Mouse (Mus musculus) heart, embryonic 12.5 days (tissue): ENCODE data around the gene Nr1h4. TPM values are rescaled to one million over a fixed set of nuclear protein-coding genes. Genes with fewer than 3 reads are reported as not detected.

Experiments
- ATAC-seq: fragments of 200-750 bp; cut with Nextera tagmentation; 2 replicates; pipeline ENCODE4 v1.8.0; 2017; ENCODE audit warnings: moderate TSS enrichment, moderate library complexity; ENCODE audit not compliant: insufficient number of reproducible peaks, low FRiP score
- H3K27ac ChIP-seq: fragments of 300-500 bp; sonication (generic); 2 replicates; pipeline ENCODE4 v1.5.1; 2016; ENCODE audit warnings: mild to moderate bottlenecking, moderate library complexity; ENCODE audit not compliant: poor library complexity, severe bottlenecking
- H3K27me3 ChIP-seq: fragments of 300-500 bp; sonication (generic); replicated peaks from 2 replicates; pipeline ENCODE4 v1.6.1; 2016; ENCODE audit warnings: mild to moderate bottlenecking, moderate library complexity
- H3K36me3 ChIP-seq: fragments of 300-500 bp; sonication (generic); 2 replicates; pipeline ENCODE4 v1.6.1; 2016; ENCODE audit warnings: mild to moderate bottlenecking, moderate library complexity
- H3K4me1 ChIP-seq: fragments of 300-500 bp; sonication (generic); replicated peaks from 2 replicates; pipeline ENCODE4 v1.6.1; 2016; ENCODE audit warnings: mild to moderate bottlenecking
- H3K4me2 ChIP-seq: fragments of 300-500 bp; sonication (generic); 2 replicates; pipeline ENCODE4 v1.6.1; 2016; ENCODE audit warnings: mild to moderate bottlenecking, moderate library complexity
- H3K4me3 ChIP-seq: fragments of 300-500 bp; sonication (generic); 2 replicates; pipeline ENCODE4 v1.5.1; 2016; ENCODE audit warnings: mild to moderate bottlenecking
- H3K9ac ChIP-seq: fragments of 300-500 bp; sonication (generic); 2 replicates; pipeline ENCODE4 v1.6.1; 2016; ENCODE audit warnings: mild to moderate bottlenecking, moderate library complexity
- H3K9me3 ChIP-seq: fragments of 300-500 bp; sonication (generic); replicated peaks from 2 replicates; pipeline ENCODE4 v1.6.1; 2016; ENCODE audit warnings: mild to moderate bottlenecking, moderate library complexity
- WGBS: fragments of 180-500 bp; shearing (Covaris S2); methylation state at CpG from one replicate; pipeline ENCODE4 v1.1.7; 2016; 5-methylcytosine and 5-hydroxymethylcytosine counted together
- polyA plus RNA-seq: library from polyadenylated mRNA; unstranded; fragments of >200 nt; fragmentation: Nextera tagmentation; extraction: Ambion mirVana; gene quantifications from 2 replicates; pipeline ENCODE4 v1.2.1, GENCODE M21; 2016

Nr1h4 gene
- polyA plus RNA-seq, 1 experiment from 2014 or later, result 1.3 TPM

DNA sequence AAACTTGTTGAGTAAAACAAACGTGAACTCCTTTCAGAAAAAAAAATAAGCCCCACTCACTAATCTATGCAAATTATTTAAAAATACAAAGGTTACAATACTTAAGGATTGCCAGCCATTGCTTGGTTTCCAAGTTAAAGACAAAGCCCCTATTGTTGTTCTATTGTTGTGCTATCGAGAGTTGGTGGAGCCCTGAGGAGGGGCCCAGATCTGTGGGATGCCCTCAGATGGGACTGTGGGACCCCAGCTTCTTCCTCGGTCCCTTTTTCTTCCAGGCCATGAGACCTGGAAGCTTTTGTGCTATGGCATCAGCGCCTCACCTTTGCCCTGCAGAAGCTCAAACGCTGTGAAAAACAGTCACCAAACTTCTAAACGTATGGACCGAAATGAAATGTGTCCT lies 51.7 kb downstream of the Nr1h4 start:
- H3K4me2 ChIP-seq, result no peak overlapping the region
- no peak overlapping the region for H3K27ac ChIP-seq
- H3K9me3 ChIP-seq, result no peaks in the 10 kb centered on the region
- WGBS, result 61% methylated on average over 7 of the region's 7 CpGs
- H3K36me3 ChIP-seq, result no peaks in the 10 kb centered on the region
- H3K4me1 ChIP-seq, result no peaks in the 10 kb centered on the region
- no peak for ATAC-seq
- no peak overlapping the region for H3K4me3 ChIP-seq
- H3K9ac ChIP-seq, result no peak overlapping the region
- no peaks in the 10 kb centered on the region for H3K27me3 ChIP-seq

DNA sequence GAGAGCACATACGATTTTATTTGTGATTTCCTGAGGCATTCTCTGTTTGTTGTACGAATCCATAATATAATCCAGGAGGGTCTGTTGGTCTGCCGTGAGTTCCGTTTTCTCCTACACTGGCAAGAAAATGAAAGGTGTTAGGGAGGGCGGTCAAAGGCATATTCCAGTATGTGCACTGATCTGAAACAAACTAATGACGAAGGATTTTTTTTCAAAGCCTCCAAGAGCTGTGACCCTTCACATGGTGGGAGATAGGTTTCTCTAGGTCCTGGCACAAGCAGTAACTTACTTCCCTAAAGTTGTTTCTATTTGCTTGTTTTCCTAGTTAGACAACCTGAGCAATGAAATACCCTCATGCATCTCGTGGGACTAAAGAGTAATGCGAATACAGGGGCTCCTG lies 54.6 kb downstream of the Nr1h4 start:
- WGBS, result 85% methylated on average over 8 of the region's 8 CpGs

DNA sequence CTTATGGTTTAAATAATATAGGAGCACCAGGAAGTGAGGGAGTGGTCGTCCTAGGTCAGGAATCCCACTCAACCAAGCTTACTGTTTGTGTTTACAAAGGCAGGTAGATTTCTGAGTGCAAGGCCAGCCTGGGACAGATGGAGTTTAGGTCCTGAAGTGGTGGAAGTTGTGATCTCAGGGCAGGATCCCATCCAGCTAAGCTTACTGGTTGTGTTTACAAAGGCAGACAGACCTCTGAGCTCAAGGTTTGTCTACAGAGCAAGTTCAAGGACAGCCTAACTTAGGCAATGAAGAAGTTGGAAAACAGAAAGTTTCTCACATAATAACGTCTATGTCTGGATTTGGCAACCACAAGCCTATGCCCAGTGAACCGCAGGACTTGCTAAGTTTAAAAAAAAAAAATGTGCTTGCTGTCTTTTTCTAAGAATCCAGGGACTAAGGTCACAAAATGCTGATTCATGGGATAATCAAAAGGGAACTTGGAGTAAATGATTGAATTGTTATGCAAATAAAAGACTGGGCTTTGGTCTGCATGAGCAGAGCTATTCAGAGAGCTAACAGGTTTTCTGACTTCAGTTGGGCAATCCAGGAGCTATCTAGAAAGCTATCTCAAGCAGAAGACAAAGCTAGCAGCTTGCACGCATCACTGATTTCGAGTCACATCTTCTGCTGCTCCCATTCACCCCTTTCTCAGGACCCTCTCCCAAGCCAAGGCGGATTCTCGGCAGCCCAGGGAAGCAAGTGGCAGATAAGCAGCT lies 62.6 kb downstream of the Nr1h4 start:
- Histone ChIP-seq H3K27ac (no peak overlapping the region), H3K9me3 (peaks cover 8% of the 10 kb centered on the region), H3K4me2 (no peak overlapping the region), H3K9ac (no peak overlapping the region), H3K4me3 (no peak overlapping the region), H3K36me3 (no peaks in the 10 kb centered on the region), H3K27me3 (no peaks in the 10 kb centered on the region), H3K4me1 (0 out of 2 replicates have a peak, but pooled peaks cover 1% of the 10 kb centered on the region)
- ATAC-seq, result no peak
- WGBS, result 69% methylated on average over 7 of the region's 7 CpGs

More for the DNA sequence above, 54.6 kb downstream of the Nr1h4 start:
- Histone ChIP-seq H3K9ac (no peak overlapping the region), H3K4me3 (no peak overlapping the region), H3K27me3 (no peaks in the 10 kb centered on the region), H3K4me1 (no peaks in the 10 kb centered on the region), H3K4me2 (no peak overlapping the region), H3K27ac (no peak overlapping the region), H3K9me3 (no peaks in the 10 kb centered on the region), H3K36me3 (no peaks in the 10 kb centered on the region)
- no peak for ATAC-seq

DNA sequence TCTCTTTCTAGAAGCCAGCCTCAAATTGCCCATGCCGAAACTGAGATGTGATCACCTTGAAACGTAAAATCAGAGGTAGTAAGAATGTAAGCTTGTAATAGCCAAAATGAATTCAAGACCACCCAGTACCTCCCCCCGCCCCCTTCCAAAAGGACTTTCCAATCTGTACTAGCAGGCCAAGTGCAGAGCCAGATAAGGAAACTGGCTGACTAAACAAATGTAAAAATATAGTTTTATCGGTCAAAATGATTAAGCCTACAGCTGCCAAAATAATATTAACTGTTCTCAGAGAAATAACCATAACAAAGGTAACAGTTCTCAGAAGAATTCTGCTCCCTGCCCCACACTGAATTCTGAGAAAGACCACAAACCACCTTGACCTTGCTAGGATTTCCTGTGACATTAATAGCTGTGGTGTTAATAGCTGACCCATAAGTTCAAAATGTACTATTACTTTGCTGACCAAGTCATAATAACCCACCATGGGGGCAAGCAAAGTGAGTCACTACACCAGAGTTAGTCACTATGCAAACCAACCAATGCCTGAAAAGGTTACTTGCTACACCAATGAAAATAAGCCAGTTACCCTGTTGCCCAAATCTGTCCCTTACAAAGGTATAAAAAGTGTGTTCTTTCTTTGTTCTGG lies 68.5 kb downstream of the Nr1h4 start:
- Histone ChIP-seq H3K4me3 (no peak overlapping the region), H3K27me3 (no peaks in the 10 kb centered on the region), H3K4me1 (0 out of 2 replicates have a peak, but pooled peaks cover 4% of the 10 kb centered on the region), H3K9me3 (peaks cover 2% of the 10 kb centered on the region; the same call in 1 of the 2 replicates), H3K9ac (no peak overlapping the region), H3K4me2 (no peak overlapping the region), H3K27ac (no peak overlapping the region), H3K36me3 (no peaks in the 10 kb centered on the region)
- 71% methylated on average over 4 of the region's 4 CpGs for WGBS
- no peak for ATAC-seq

DNA sequence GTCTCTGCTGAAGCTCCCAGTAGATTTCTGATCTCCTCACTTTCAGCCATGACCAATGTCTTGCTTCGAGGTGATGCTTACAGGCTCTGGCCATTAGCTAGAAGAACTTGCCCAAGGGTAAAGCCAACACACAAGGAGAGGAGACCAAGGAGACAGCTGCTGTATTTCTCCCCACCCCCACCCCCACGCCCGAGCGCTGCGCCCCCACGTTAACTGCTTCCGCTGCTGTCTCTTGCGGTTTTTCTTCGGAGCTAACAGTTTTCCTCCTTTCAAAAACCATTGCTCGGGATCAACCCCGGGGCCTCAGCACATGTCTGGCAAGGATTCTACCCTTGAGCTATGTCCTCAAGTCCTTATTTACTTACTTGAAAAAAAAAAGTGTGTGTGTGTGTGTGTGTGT lies 70.5 kb downstream of the Nr1h4 start:
- ATAC-seq, result no peak
- Histone ChIP-seq H3K4me2 (no peak overlapping the region), H3K4me1 (0 out of 2 replicates have a peak, but pooled peaks cover 4% of the 10 kb centered on the region), H3K4me3 (no peak overlapping the region), H3K9ac (no peak overlapping the region), H3K27me3 (no peaks in the 10 kb centered on the region), H3K36me3 (no peaks in the 10 kb centered on the region), H3K27ac (no peak overlapping the region), H3K9me3 (no peaks in the 10 kb centered on the region)
- WGBS, result 83% methylated on average over 11 of the region's 11 CpGs

DNA sequence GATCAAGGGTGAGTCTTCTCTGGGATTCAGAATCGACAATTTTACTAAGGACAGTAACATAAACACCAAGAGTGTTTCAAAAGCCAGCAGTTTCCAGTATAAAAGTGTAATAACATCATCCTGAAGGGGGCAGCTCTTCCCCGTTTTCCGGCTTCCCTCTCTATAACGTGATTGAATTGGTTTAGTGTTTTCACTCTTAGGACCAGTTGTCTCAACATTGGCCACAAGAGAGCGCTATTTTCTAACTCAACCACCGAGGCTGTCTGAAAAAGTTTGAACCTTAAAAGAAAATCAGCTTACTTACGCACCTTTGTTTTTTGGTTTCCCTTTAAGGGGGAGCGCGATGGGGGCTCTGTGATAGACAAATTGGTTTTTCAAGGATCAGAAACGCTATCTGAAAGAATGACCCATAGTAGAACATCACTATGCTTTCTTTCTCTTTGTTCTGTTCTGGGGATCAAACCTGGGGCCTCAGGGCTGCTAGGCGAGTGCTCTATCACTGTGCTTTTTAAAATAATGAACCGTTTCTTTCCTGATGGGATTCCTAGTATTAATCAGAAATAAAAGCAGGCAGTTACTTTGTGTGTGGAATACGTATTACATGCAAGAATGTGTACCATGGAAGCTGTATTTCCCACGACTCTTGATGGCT lies 71.4 kb downstream of the Nr1h4 start:
- Histone ChIP-seq H3K36me3 (no peaks in the 10 kb centered on the region), H3K4me1 (0 out of 2 replicates have a peak, but pooled peaks cover 4% of the 10 kb centered on the region), H3K9me3 (no peaks in the 10 kb centered on the region), H3K4me3 (no peak overlapping the region), H3K27ac (no peak overlapping the region), H3K9ac (no peak overlapping the region), H3K27me3 (no peaks in the 10 kb centered on the region; the same call in 1 of the 2 replicates), H3K4me2 (peak overlapping the region; percentile 38)
- 0 out of 2 replicates have a peak, but pooled peaks have one; percentile 48 for ATAC-seq
- 23% methylated on average over 14 of the region's 14 CpGs for WGBS

DNA sequence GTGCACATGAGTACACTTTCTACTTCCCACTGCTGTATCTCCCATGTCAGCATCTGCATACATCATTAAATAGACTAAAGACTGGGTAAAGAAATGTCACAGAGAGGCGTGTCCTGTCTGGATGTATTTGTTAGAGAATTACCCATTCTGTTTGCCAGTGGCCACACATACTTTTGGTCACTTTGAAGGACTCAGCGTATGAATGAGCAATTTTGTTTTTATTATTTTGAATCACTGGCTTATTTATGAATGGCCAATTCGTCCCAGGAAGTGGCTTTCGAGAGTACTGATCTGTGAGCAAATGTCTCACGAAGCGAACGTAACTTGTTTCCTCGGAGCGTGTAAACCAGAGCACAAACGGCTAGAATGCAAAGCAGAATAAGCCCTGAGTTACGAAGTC lies 72.4 kb downstream of the Nr1h4 start:
- Histone ChIP-seq H3K9me3 (no peaks in the 10 kb centered on the region), H3K9ac (no peak overlapping the region), H3K4me3 (no peak overlapping the region), H3K36me3 (no peaks in the 10 kb centered on the region), H3K27ac (no peak overlapping the region), H3K4me2 (no peak overlapping the region), H3K27me3 (no peaks in the 10 kb centered on the region; the same call in 1 of the 2 replicates), H3K4me1 (0 out of 2 replicates have a peak, but pooled peaks cover 4% of the 10 kb centered on the region)
- ATAC-seq, result no peak
- 85% methylated on average over 11 of the region's 11 CpGs for WGBS

DNA sequence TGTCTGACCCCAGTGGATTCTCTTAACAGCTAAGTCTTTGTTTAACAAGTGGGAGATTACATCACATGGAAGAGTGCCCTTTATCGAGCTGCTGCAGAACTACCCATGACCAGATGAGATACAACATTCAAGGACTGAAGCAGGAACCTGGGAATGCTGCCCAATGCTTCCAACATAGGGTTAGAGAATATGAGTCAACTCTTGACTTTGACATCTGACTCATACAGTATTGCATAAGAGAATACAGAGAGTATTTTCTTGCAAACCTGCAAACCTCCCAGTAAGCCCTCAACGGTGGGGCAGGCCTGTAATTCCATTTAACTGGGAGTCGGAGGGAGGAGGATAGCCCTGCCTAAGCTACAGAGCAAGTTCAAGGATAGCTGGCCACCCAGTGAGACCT lies 74.6 kb downstream of the Nr1h4 start:
- Histone ChIP-seq H3K9me3 (no peaks in the 10 kb centered on the region), H3K27ac (no peak overlapping the region), H3K27me3 (no peaks in the 10 kb centered on the region; the same call in 1 of the 2 replicates), H3K36me3 (no peaks in the 10 kb centered on the region), H3K4me2 (no peak overlapping the region), H3K4me1 (no peaks in the 10 kb centered on the region), H3K4me3 (no peak overlapping the region), H3K9ac (no peak overlapping the region)
- 56% methylated on average over 3 of the region's 3 CpGs for WGBS
- no peak for ATAC-seq

DNA sequence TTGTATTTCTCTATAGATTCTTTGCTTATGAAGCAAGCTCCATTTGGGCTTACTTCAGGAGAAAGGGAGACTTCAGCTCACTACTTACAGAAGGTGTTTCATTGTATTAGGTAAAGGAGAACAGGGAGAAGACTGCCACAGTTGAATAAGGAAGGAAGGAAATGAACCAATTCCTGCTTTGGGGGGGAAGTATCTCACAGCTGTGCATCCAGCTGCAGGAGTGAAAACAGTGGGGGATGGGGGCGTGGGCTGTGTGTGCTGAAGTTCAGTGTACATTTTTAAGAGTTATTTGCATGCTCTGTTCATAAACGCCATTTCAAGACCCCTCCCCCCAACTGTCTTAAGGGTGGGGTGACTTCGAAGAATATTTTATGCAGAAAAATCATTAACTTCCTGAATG lies 79.6 kb downstream of the Nr1h4 start:
- Histone ChIP-seq H3K27me3 (no peaks in the 10 kb centered on the region; the same call in 1 of the 2 replicates), H3K4me1 (no peaks in the 10 kb centered on the region), H3K9me3 (no peaks in the 10 kb centered on the region), H3K4me2 (no peak overlapping the region), H3K36me3 (no peaks in the 10 kb centered on the region), H3K9ac (no peak overlapping the region), H3K27ac (no peak overlapping the region), H3K4me3 (no peak overlapping the region)
- 69% methylated on average over 3 of the region's 3 CpGs for WGBS
- ATAC-seq, result no peak

DNA sequence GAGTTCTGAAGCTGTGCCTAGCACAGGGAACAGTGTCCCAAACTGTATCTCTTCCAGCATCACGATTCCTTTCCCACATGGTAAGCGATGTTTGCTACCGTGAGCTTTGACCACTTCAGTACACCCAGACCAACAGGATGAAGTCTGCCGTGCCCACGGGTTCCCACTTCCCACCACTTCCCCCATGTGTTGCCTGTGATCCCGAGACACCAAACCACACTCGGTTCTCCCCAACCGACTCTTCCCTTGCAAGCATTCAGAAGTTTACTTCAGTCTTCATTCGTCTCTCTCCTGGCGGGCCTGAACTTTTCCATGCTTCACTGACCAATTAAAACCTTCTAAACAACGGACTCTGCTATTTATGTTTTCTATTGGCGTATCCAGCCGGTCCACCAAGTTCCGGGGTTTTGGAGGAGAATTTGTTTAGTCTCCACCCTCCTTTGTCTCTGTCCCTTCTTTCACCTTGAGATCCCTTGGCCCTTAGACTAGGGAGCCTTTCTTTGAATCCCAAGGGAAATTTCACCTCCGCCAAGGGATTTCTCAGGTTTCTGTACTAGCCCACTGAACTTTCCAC lies 80.2 kb downstream of the Nr1h4 start:
- ATAC-seq, result no peak
- Histone ChIP-seq H3K27ac (no peak overlapping the region), H3K9ac (no peak overlapping the region), H3K4me2 (no peak overlapping the region), H3K36me3 (no peaks in the 10 kb centered on the region), H3K4me1 (no peaks in the 10 kb centered on the region), H3K4me3 (no peak overlapping the region), H3K9me3 (no peaks in the 10 kb centered on the region), H3K27me3 (no peaks in the 10 kb centered on the region; the same call in 1 of the 2 replicates)
- 80% methylated on average over 15 of the region's 15 CpGs for WGBS

DNA sequence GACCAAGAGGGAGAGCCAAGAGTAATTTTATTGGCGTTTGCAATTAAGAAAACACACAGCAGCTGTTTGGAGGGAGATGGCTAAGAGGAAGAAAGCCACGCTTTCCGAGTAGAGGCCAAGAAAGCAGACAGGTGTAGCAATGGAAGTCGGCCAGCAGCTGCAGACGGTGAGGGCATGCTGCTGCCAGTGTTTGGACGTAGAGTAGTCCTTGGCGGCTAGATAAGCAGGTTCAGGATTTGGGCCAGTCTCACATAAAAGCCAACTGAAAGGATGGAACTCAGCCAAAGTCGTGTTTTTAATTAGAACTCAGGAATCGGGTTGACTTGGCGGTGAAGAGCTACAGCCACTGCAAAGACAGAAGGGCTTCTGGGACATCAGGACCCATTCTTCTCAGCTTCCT lies 83.0 kb downstream of the Nr1h4 start:
- Histone ChIP-seq H3K36me3 (no peaks in the 10 kb centered on the region), H3K4me3 (no peak overlapping the region), H3K4me1 (no peaks in the 10 kb centered on the region), H3K4me2 (no peak overlapping the region), H3K27me3 (no peaks in the 10 kb centered on the region), H3K27ac (no peak overlapping the region), H3K9me3 (no peaks in the 10 kb centered on the region), H3K9ac (no peak overlapping the region)
- WGBS, result 61% methylated on average over 10 of the region's 10 CpGs
- ATAC-seq, result no peak
